Mouse (Mus musculus): ENCODE results near the gene Trmt1. TPM values are rescaled to one million over a fixed set of nuclear protein-coding genes. Genes with fewer than 3 reads are reported as not detected.

Gene Trmt1
- polyA plus RNA-seq, 1 experiment from 2014 or later: 62.0 TPM

GRCm38 (mm10) chr8:84707267-84707883, 21.3 kb downstream of the Trmt1 start:
- WGBS (ENCODE audit: insufficient replicate concordance): under 1% methylated on average over 22 of the region's 22 CpGs
- Histone ChIP-seq H3K4me1 (peaks cover 75% of the 10 kb centered on the region), H3K9ac (peak overlapping the region; percentile 80), H3K27me3 (replicated peaks) (peaks cover 47% of the 10 kb centered on the region), H3K4me3 (peak overlapping the region; percentile 58), H3K27ac (peak overlapping the region; percentile 83), H3K4me2 (peak overlapping the region; percentile 96), H3K36me3 (peaks cover 21% of the 10 kb centered on the region), H3K9me3 (replicated peaks) (no peaks in the 10 kb centered on the region)
- ATAC-seq: peak; percentile 44

DNA sequence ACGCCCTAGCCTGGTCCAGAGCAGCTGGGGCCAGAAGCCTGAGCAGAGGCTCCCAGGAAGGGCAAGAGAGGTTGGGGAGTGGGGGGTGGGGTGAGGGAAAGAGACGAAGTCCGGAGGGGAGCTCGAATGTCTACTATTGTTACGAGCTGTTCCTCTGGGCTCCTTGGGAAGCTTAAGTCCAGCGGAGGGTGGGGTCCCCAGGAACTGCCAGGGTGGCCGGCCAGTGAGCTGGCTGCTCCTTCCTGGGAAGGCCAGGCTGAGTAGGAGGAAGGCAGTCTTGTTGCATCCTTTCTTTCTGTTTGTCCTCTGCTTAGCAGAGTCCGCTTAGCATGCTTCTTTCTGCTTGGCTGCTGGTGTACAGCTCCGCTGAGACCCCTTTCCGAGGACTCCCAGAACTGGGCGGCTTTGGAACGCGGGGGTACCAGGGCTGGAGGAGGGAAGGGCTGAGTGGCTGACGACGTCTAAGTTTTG, 22.0 kb downstream of the Trmt1 start:
- ATAC-seq: peak; percentile 1; the same call in 1 of the 2 replicates
- H3K27ac ChIP-seq: peak overlapping the region; percentile 83
- no peaks in the 10 kb centered on the region for H3K9me3 ChIP-seq (replicated peaks)
- H3K4me3 ChIP-seq: peak overlapping the region; percentile 58
- peaks cover 78% of the 10 kb centered on the region for H3K4me1 ChIP-seq
- H3K9ac ChIP-seq: peak overlapping the region; percentile 80
- peaks cover 48% of the 10 kb centered on the region for H3K27me3 ChIP-seq (replicated peaks)
- WGBS (ENCODE audit: insufficient replicate concordance): 9% methylated on average over 15 of the region's 15 CpGs
- H3K36me3 ChIP-seq: peaks cover 14% of the 10 kb centered on the region
- peak overlapping the region; percentile 96 for H3K4me2 ChIP-seq

GRCm38 (mm10) chr8:84708774-84709475, 22.8 kb downstream of the Trmt1 start:
- no peak overlapping the region for H3K27ac ChIP-seq
- no peaks in the 10 kb centered on the region for H3K9me3 ChIP-seq (replicated peaks)
- 18% methylated on average over 12 of the region's 12 CpGs for WGBS (ENCODE audit: insufficient replicate concordance)
- peaks cover 54% of the 10 kb centered on the region for H3K27me3 ChIP-seq (replicated peaks)
- H3K9ac ChIP-seq: peak overlapping the region; percentile 80; the same call in 1 of the 2 replicates
- H3K4me2 ChIP-seq: peak overlapping the region; percentile 96
- peaks cover 5% of the 10 kb centered on the region for H3K36me3 ChIP-seq
- peaks cover 78% of the 10 kb centered on the region for H3K4me1 ChIP-seq
- ATAC-seq: peak; percentile 59
- 0 out of 2 replicates have a peak overlapping the region, but pooled peaks have one; percentile 7 for H3K4me3 ChIP-seq

DNA sequence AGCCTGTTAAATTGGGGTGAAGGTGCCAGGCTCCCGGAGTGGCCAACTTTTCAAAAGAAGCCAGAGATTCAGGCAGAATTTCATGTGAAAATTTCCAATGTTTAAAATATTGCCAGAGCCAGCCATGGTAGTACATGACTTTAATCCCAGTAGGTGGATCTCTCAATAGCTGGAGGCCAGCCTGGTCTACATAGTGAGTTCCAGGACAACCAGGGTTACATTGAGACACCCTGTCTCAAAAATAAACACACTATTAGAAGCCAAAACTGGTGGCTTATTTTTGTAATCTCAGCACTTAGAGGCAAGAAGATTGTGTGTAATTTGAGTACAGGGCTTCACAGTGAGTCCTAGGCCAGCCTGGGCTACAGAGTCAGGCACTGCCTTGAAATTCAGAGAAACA, 23.8 kb downstream of the Trmt1 start:
- peak overlapping the region; percentile 32; the same call in 1 of the 2 replicates for H3K27ac ChIP-seq

DNA sequence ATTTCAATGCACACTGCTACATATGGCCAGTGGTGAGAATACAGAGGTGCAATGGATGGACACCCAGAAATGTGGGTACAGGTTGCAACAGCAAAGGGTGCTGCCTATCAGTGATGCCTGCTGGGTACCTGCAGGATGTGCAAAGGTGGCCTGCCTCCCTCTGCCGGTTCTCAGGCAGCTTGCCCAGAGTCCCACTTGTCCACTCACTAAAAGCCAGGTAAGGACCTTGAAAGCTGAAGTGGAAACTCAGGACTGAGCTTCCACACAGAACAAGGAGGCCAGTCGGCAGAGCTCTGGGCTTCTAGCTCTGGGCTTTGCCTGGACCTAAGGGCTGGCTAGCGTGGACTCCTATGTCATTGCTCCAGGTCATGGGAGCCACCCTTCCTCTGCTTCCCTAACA, 25.2 kb downstream of the Trmt1 start:
- no peak overlapping the region for H3K9ac ChIP-seq
- ATAC-seq: no peak
- H3K9me3 ChIP-seq (replicated peaks): no peaks in the 10 kb centered on the region
- H3K4me1 ChIP-seq: peaks cover 65% of the 10 kb centered on the region
- H3K36me3 ChIP-seq: no peaks in the 10 kb centered on the region
- WGBS (ENCODE audit: insufficient replicate concordance): 65% methylated on average over 3 of the region's 3 CpGs
- peak overlapping the region; percentile 2 for H3K27ac ChIP-seq
- no peak overlapping the region for H3K4me3 ChIP-seq
- H3K4me2 ChIP-seq: no peak overlapping the region
- H3K27me3 ChIP-seq (replicated peaks): peaks cover 69% of the 10 kb centered on the region

More for the DNA sequence above, 23.8 kb downstream of the Trmt1 start:
- peaks cover 64% of the 10 kb centered on the region for H3K27me3 ChIP-seq (replicated peaks)
- H3K9ac ChIP-seq: no peak overlapping the region
- H3K4me1 ChIP-seq: peaks cover 68% of the 10 kb centered on the region
- no peaks in the 10 kb centered on the region for H3K9me3 ChIP-seq (replicated peaks)
- H3K4me2 ChIP-seq: no peak overlapping the region
- H3K4me3 ChIP-seq: no peak overlapping the region
- WGBS (ENCODE audit: insufficient replicate concordance): 88% methylated on average over 1 of the region's 1 CpGs
- no peak for ATAC-seq
- no peaks in the 10 kb centered on the region for H3K36me3 ChIP-seq

DNA sequence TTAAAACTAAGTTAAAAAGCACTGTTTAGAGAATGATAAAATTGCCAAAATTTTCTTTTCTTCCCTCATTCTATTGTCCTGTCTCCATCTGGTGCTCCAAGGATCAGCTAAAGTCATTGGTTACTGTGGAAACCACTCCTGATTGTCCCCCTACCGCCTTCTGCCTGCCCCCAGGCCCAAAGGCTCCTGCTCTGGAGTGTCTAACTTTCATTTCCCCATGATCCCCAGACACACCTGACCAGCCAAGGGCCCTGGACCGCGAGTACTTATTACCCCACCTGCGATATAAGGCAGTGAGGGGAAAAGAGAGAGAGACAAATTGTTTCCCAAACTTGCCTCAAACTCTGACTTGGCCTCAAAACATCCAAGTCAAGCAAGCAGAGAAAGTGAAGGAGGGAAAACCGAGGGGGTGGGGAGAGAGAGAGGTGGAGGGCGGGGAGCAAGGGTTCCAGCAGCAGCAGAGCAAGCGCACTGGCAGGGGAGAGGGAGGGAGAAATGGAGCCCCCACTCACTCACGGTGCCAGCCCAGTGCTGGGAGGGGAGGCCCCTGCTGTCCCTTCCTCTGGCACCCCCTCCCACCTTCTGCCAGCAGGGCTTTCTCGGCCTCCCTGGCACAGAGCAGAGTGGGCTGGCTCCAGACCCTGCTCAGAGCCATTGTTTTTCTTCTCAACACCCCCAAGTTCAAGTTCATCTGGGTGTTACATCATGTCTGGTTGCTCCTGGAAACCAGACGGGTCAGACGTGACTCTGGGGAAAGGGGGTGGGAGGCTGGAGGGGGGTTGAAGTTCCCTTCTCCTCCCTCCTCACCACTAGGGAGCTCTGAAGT, 26.0 kb downstream of the Trmt1 start:
- no peaks in the 10 kb centered on the region for H3K36me3 ChIP-seq
- WGBS (ENCODE audit: insufficient replicate concordance): 37% methylated on average over 10 of the region's 11 CpGs
- H3K4me3 ChIP-seq: no peak overlapping the region
- peaks cover 70% of the 10 kb centered on the region for H3K27me3 ChIP-seq (replicated peaks)
- ATAC-seq: no peak
- H3K27ac ChIP-seq: peak overlapping the region; percentile 2
- H3K4me1 ChIP-seq: peaks cover 56% of the 10 kb centered on the region
- no peaks in the 10 kb centered on the region for H3K9me3 ChIP-seq (replicated peaks)
- peak overlapping the region; percentile 15; the same call in 1 of the 2 replicates for H3K4me2 ChIP-seq
- H3K9ac ChIP-seq: peak overlapping the region; percentile 23; the same call in 1 of the 2 replicates

DNA sequence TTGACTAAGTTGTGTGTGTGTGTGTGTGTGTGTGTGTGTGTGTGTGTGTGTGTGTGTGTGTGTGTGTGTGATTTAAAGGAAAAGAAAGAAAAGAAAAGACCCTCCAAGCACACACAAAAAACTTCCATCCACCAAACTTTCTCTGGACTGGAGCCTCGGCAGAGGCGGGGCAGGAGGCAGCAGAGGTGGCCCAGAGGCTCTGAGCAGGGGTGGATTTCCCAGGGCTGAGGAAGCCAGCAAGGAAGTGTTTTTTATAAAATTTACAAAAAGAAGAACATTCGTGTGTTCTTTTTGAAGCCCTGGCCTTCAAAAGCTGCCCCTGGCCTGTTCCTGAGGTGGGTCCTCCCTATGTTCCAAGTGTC, 26.6 kb downstream of the Trmt1 start:
- H3K9me3 ChIP-seq (replicated peaks): no peaks in the 10 kb centered on the region
- peak overlapping the region; percentile 23; the same call in 1 of the 2 replicates for H3K9ac ChIP-seq
- H3K4me3 ChIP-seq: no peak overlapping the region
- H3K4me1 ChIP-seq: peaks cover 56% of the 10 kb centered on the region
- no peak for ATAC-seq
- H3K27me3 ChIP-seq (replicated peaks): peaks cover 70% of the 10 kb centered on the region
- H3K27ac ChIP-seq: peak overlapping the region; percentile 8; the same call in 1 of the 2 replicates
- 42% methylated on average over 3 of the region's 3 CpGs for WGBS (ENCODE audit: insufficient replicate concordance)
- no peaks in the 10 kb centered on the region for H3K36me3 ChIP-seq
- no peak overlapping the region for H3K4me2 ChIP-seq

- Histone ChIP-seq H3K27me3 (replicated peaks) (peaks cover 66% of the 10 kb centered on the region), H3K36me3 (no peaks in the 10 kb centered on the region), H3K27ac (peak overlapping the region; percentile 8; the same call in 1 of the 2 replicates), H3K4me3 (no peak overlapping the region), H3K9ac (no peak overlapping the region), H3K9me3 (replicated peaks) (no peaks in the 10 kb centered on the region), H3K4me1 (peaks cover 53% of the 10 kb centered on the region), H3K4me2 (no peak overlapping the region)
- no peak for ATAC-seq
- 58% methylated on average over 4 of the region's 4 CpGs for WGBS (ENCODE audit: insufficient replicate concordance)
These were observed 27.3 kb downstream of the Trmt1 start for GRCm38 (mm10) chr8:84713381-84713780.

GRCm38 (mm10) chr8:84714161-84714560, 28.1 kb downstream of the Trmt1 start:
- Histone ChIP-seq H3K4me3 (no peak overlapping the region), H3K4me1 (peaks cover 45% of the 10 kb centered on the region), H3K27ac (no peak overlapping the region), H3K36me3 (no peaks in the 10 kb centered on the region), H3K4me2 (no peak overlapping the region), H3K27me3 (replicated peaks) (peaks cover 68% of the 10 kb centered on the region), H3K9me3 (replicated peaks) (no peaks in the 10 kb centered on the region), H3K9ac (no peak overlapping the region)
- 68% methylated on average over 4 of the region's 4 CpGs for WGBS (ENCODE audit: insufficient replicate concordance)
- no peak for ATAC-seq

DNA sequence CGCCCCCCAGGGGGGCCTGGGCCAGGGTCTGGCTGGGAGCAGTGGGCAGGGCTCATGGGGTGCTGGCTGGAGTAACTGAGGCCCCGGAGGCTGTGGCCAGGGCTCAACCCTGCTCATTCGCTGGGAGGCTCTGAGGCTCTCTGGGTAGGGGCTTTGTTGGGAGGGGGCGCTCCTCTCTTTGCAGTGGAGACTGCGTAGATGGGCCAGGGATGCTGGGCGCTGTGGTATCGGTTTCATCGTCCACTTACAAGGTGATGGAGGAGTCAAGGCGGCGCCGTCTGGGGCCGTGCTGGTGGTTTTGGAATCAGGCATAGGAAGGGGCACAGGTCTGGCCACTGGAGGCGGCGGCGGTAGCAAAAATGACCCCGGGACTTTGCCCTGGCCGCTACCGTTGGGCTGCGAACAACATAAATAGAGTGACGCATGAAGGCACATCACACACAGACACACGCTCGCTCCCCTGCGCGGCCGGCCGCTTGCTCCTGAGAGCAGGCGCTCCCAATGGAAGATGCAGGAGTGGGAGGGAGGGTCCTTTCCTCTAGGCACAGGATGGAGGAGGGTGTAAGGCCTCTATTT, 29.9 kb downstream of the Trmt1 start:
- H3K9me3 ChIP-seq (replicated peaks): no peaks in the 10 kb centered on the region
- ATAC-seq: no peak
- H3K9ac ChIP-seq: no peak overlapping the region
- H3K4me3 ChIP-seq: peak overlapping the region; percentile 8; the same call in 1 of the 2 replicates
- 38% methylated on average over 27 of the region's 27 CpGs for WGBS (ENCODE audit: insufficient replicate concordance)
- peaks cover 73% of the 10 kb centered on the region for H3K27me3 ChIP-seq (replicated peaks)
- no peak overlapping the region for H3K27ac ChIP-seq
- peaks cover 41% of the 10 kb centered on the region for H3K4me1 ChIP-seq
- peak overlapping the region; percentile 35 for H3K4me2 ChIP-seq
- 0 out of 2 replicates have a peak, but pooled peaks cover 7% of the 10 kb centered on the region for H3K36me3 ChIP-seq

DNA sequence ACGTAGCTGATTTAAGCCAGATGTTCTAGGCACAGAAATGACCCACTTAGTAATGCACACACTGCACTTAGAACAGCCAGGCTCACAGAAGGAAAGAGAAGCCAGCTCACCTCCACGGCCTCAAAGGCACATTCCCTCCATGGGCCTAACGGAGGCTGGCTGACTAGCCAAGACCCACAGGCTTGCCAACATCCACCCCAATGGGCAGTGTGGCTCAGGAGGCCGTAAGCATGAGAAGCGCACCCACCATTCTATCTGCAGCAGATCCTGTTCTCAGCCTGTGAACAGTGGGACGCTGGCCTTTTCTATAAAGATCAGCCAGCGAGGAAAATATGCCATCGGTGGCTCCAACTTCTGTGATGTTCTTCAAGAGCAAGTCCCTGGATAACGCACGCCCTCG, 30.7 kb downstream of the Trmt1 start:
- H3K4me3 ChIP-seq: no peak overlapping the region

More for the DNA sequence above, 30.7 kb downstream of the Trmt1 start:
- Histone ChIP-seq H3K27ac (no peak overlapping the region; the same call in 1 of the 2 replicates), H3K9ac (no peak overlapping the region), H3K4me1 (peaks cover 48% of the 10 kb centered on the region), H3K9me3 (replicated peaks) (no peaks in the 10 kb centered on the region), H3K36me3 (0 out of 2 replicates have a peak, but pooled peaks cover 7% of the 10 kb centered on the region), H3K27me3 (replicated peaks) (peaks cover 72% of the 10 kb centered on the region), H3K4me2 (no peak overlapping the region)
- WGBS (ENCODE audit: insufficient replicate concordance): 87% methylated on average over 11 of the region's 11 CpGs
- ATAC-seq: no peak

Measured in liver, embryonic 12.5 days (tissue).